Mouse (Mus musculus): ENCODE data around the gene Ntrk3. TPM values are rescaled to one million over a fixed set of nuclear protein-coding genes. Genes with fewer than 3 reads are reported as not detected.
A peak's percentile ranks its signal among the peaks of the same experiment; 100 is the strongest.

The Ntrk3 gene
- polyA plus RNA-seq, 1 experiment from 2014 or later: 2.2 TPM

DNA sequence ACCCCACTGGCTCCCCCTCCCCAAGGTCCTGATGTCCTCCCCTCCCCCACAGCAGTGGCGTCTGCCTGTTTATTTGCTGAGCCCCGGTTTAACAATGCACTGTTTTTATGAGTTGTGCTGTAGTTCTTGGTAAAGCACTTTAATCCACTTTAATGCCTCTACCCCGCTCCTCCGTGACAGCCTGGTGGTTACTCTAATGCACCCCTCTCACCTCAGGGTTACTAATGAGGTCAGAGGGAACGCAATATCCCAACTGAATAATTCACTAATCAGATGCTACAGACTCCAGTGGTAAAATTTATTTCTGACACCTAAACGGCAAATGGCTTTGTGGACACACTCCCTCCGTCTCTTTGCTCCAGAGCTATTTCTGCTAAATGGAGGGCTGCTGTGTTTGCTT is 133.9 kb downstream of the Ntrk3 start:
- no peak for ATAC-seq (replicated peaks; ENCODE audit: insufficient number of reproducible peaks, low FRiP score, low TSS enrichment, low read depth)

DNA sequence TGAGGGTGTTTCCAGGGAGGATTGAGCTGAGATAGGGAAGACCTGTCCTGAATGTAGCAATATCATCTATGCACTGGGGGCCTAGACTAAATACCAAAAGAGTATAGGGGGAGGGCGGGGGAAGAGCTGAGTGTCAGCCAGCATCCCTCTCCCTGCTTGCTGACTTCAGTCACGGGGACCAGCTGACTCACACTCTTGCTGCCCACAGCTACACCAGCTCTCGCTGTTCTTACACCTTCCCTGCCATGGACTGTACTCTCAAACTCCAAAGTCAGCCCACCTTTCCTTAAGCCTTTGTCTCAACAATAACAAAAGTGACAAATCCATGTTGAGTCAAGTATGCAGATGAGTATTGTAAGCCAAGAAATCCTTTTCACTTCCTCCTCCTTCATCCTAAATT is 136.0 kb downstream of the Ntrk3 start:
- DNase-seq (ENCODE audit: low spot score) (no peak), ATAC-seq (replicated peaks; ENCODE audit: insufficient number of reproducible peaks, low FRiP score, low TSS enrichment, low read depth) (no peak)
- Histone ChIP-seq H3K4me2 (ENCODE audit: low read depth, low read length) (no peak overlapping the region), H3K9me3 (replicated peaks; ENCODE audit: control insufficient read depth, low read length) (no peaks in the 10 kb centered on the region), H3K9ac (replicated peaks; ENCODE audit: low read length) (no peak overlapping the region), H3K36me3 (replicated peaks; ENCODE audit: control insufficient read depth, insufficient read depth, low read depth, low read length) (no peaks in the 10 kb centered on the region), H3K4me1 (ENCODE audit: control insufficient read depth, insufficient read depth, low read length) (no peaks in the 10 kb centered on the region), H3K4me3 (ENCODE audit: low read depth, low read length) (no peak overlapping the region), H3K27ac (replicated peaks; ENCODE audit: low read depth, low read length) (no peak overlapping the region), H3K27me3 (ENCODE audit: control insufficient read depth, insufficient read depth, low read length) (peaks cover 7% of the 10 kb centered on the region; the same call in 1 of the 2 replicates)
- 87% methylated on average over 3 of the region's 3 CpGs for WGBS

More for the DNA sequence above, 133.9 kb downstream of the Ntrk3 start:
- Histone ChIP-seq H3K4me2 (ENCODE audit: low read depth, low read length) (no peak overlapping the region), H3K36me3 (replicated peaks; ENCODE audit: control insufficient read depth, insufficient read depth, low read depth, low read length) (no peaks in the 10 kb centered on the region), H3K9me3 (replicated peaks; ENCODE audit: control insufficient read depth, low read length) (no peaks in the 10 kb centered on the region), H3K9ac (replicated peaks; ENCODE audit: low read length) (no peak overlapping the region), H3K4me1 (ENCODE audit: control insufficient read depth, insufficient read depth, low read length) (no peaks in the 10 kb centered on the region), H3K27me3 (ENCODE audit: control insufficient read depth, insufficient read depth, low read length) (no peaks in the 10 kb centered on the region), H3K4me3 (ENCODE audit: low read depth, low read length) (no peak overlapping the region), H3K27ac (replicated peaks; ENCODE audit: low read depth, low read length) (no peak overlapping the region)
- WGBS: 40% methylated on average over 7 of the region's 7 CpGs
- no peak for DNase-seq (ENCODE audit: low spot score)

DNA sequence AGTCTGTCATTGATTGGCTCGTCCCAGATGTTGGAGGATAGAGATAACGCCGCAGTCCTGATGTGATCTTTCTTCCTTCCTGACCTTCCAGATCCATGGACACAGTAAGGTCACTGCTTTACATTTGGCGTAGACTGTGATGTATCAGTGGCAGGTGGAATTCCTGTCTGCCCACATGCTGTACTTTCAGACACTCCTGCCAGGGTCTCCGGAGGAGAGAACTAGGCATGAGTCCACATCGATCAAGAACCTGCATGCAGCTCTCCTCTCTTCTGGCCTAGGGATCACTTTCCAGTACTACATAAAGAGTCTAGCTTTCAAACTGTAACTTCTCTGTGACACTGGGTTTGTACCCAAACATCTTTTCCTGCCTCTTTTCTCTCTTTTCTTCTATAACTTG is 136.9 kb downstream of the Ntrk3 start:
- Histone ChIP-seq H3K27me3 (ENCODE audit: control insufficient read depth, insufficient read depth, low read length) (peaks cover 7% of the 10 kb centered on the region; the same call in 1 of the 2 replicates), H3K4me2 (ENCODE audit: low read depth, low read length) (no peak overlapping the region), H3K9ac (replicated peaks; ENCODE audit: low read length) (no peak overlapping the region), H3K4me3 (ENCODE audit: low read depth, low read length) (no peak overlapping the region), H3K9me3 (replicated peaks; ENCODE audit: control insufficient read depth, low read length) (no peaks in the 10 kb centered on the region), H3K27ac (replicated peaks; ENCODE audit: low read depth, low read length) (no peak overlapping the region), H3K4me1 (ENCODE audit: control insufficient read depth, insufficient read depth, low read length) (no peaks in the 10 kb centered on the region), H3K36me3 (replicated peaks; ENCODE audit: control insufficient read depth, insufficient read depth, low read depth, low read length) (no peaks in the 10 kb centered on the region)
- no peak for DNase-seq (ENCODE audit: low spot score)
- WGBS: 90% methylated on average over 6 of the region's 6 CpGs
- ATAC-seq (replicated peaks; ENCODE audit: insufficient number of reproducible peaks, low FRiP score, low TSS enrichment, low read depth): no peak

DNA sequence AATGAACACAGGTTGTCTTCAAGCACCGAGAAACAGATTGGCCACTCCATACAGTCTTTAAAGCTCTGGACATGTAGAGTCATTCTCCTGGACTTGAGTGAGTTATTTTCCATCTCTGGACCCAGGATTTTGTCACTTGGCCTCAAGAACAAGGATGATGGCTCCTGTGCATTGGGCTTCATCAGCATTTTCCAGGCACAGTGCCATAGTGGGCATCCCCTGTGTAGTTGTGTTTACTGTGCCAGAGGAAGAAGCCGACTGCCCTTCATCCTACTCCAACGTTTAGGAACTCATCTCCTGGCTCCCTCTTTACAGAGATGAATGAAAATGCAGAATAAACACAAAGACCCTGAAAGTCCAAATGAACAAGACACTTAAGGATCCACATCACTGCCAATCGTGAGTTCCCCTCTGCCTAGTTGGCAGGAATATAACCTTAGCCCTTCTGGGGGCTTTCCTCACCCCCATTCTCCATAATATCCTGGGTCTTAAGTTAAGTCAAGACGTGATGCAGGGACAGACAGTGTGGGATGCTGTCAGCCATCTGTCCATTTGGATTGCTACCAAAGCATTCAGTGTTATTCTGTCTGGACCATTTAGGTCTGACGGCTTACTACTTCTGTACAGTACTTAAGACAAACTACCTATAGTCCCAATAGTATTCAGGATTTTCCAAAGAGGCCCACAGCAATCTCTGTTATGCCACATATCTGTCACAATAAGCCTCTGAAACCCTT is 137.7 kb downstream of the Ntrk3 start:
- no peaks in the 10 kb centered on the region for H3K4me1 ChIP-seq (ENCODE audit: control insufficient read depth, insufficient read depth, low read length)
- no peak for DNase-seq (ENCODE audit: low spot score)
- H3K36me3 ChIP-seq (replicated peaks; ENCODE audit: control insufficient read depth, insufficient read depth, low read depth, low read length): no peaks in the 10 kb centered on the region
- H3K9ac ChIP-seq (replicated peaks; ENCODE audit: low read length): no peak overlapping the region
- H3K9me3 ChIP-seq (replicated peaks; ENCODE audit: control insufficient read depth, low read length): no peaks in the 10 kb centered on the region
- no peak overlapping the region for H3K4me2 ChIP-seq (ENCODE audit: low read depth, low read length)
- H3K27me3 ChIP-seq (ENCODE audit: control insufficient read depth, insufficient read depth, low read length): peaks cover 7% of the 10 kb centered on the region; the same call in 1 of the 2 replicates
- WGBS: 84% methylated on average over 6 of the region's 6 CpGs
- ATAC-seq (replicated peaks; ENCODE audit: insufficient number of reproducible peaks, low FRiP score, low TSS enrichment, low read depth): no peak
- H3K27ac ChIP-seq (replicated peaks; ENCODE audit: low read depth, low read length): no peak overlapping the region
- no peak overlapping the region for H3K4me3 ChIP-seq (ENCODE audit: low read depth, low read length)

DNA sequence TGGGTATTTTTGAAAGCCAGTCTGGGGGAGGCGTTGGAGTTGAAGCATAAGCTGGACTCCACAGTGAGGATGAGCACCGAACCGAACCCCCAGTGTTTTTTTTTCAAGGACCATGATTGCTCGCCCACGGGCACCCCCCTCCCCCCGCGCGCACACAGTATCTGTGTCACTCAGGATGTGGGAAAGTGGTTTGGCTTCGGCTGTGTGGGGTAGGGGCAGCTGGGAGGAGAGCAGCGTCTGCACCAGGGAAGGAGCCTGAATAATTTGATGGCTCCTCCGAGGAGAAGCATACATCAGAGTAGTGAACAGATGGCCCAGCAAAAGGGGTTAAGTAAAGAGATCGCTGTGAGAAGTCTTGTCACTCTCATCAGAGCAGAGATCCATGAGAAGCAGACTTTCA is 139.7 kb downstream of the Ntrk3 start:
- no peaks in the 10 kb centered on the region for H3K9me3 ChIP-seq (replicated peaks; ENCODE audit: control insufficient read depth, low read length)
- H3K27ac ChIP-seq (replicated peaks; ENCODE audit: low read depth, low read length): no peak overlapping the region
- DNase-seq (ENCODE audit: low spot score) (no peak), ATAC-seq (replicated peaks; ENCODE audit: insufficient number of reproducible peaks, low FRiP score, low TSS enrichment, low read depth) (no peak)
- H3K4me2 ChIP-seq (ENCODE audit: low read depth, low read length): no peak overlapping the region
- 43% methylated on average over 12 of the region's 12 CpGs for WGBS
- H3K36me3 ChIP-seq (replicated peaks; ENCODE audit: control insufficient read depth, insufficient read depth, low read depth, low read length): no peaks in the 10 kb centered on the region
- H3K4me1 ChIP-seq (ENCODE audit: control insufficient read depth, insufficient read depth, low read length): no peaks in the 10 kb centered on the region
- H3K27me3 ChIP-seq (ENCODE audit: control insufficient read depth, insufficient read depth, low read length): peaks cover 7% of the 10 kb centered on the region; the same call in 1 of the 2 replicates
- no peak overlapping the region for H3K4me3 ChIP-seq (ENCODE audit: low read depth, low read length)
- no peak overlapping the region for H3K9ac ChIP-seq (replicated peaks; ENCODE audit: low read length)

DNA sequence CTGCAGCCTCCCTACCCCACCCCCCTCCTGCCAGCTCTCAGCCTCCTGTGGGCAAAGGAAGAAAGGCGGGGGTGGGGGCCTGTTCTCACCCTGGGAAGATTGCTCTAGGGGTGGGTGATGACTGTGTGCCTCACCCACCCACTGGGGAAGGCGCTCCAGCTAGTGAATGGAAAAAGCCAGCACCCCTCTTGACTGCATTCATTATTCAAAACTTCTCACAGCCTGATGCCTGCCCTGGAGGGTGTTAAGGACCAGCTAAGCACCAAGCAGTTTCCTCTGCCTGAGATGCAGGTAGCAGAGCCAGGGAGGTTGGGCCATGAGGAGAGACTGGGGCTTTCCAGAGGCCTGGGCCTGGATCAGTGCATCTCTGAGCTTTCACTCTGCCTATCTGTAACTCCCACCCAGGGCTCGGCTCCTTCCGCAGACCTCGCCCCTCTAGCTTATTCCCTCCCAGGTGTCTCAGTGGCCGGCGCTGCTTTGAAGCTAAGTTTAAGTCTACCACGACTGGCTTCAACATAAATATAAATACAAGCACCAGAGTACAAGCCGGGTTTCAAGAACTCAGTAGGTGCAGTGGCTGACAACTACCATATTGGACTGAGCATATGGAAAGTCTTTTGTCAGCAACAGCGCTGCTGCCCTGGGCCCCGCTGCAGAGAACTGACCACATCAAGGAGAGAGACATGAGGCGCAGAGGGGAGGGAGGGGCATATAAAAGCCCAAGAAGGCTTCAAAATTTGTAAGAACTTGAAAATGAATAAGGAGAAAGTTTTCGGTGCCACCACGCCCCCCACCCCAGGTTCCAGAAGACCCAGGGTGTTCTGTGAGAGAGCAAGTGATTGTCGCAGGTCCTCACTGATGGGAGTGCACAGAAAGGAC is 140.3 kb downstream of the Ntrk3 start:
- DNase-seq (ENCODE audit: low spot score) (no peak), ATAC-seq (replicated peaks; ENCODE audit: insufficient number of reproducible peaks, low FRiP score, low TSS enrichment, low read depth) (no peak)
- H3K27me3 ChIP-seq (ENCODE audit: control insufficient read depth, insufficient read depth, low read length): peaks cover 7% of the 10 kb centered on the region; the same call in 1 of the 2 replicates
- no peaks in the 10 kb centered on the region for H3K4me1 ChIP-seq (ENCODE audit: control insufficient read depth, insufficient read depth, low read length)
- no peak overlapping the region for H3K9ac ChIP-seq (replicated peaks; ENCODE audit: low read length)
- WGBS: 23% methylated on average over 15 of the region's 15 CpGs
- no peak overlapping the region for H3K4me2 ChIP-seq (ENCODE audit: low read depth, low read length)
- no peaks in the 10 kb centered on the region for H3K9me3 ChIP-seq (replicated peaks; ENCODE audit: control insufficient read depth, low read length)
- H3K36me3 ChIP-seq (replicated peaks; ENCODE audit: control insufficient read depth, insufficient read depth, low read depth, low read length): no peaks in the 10 kb centered on the region
- H3K27ac ChIP-seq (replicated peaks; ENCODE audit: low read depth, low read length): no peak overlapping the region
- H3K4me3 ChIP-seq (ENCODE audit: low read depth, low read length): no peak overlapping the region

DNA sequence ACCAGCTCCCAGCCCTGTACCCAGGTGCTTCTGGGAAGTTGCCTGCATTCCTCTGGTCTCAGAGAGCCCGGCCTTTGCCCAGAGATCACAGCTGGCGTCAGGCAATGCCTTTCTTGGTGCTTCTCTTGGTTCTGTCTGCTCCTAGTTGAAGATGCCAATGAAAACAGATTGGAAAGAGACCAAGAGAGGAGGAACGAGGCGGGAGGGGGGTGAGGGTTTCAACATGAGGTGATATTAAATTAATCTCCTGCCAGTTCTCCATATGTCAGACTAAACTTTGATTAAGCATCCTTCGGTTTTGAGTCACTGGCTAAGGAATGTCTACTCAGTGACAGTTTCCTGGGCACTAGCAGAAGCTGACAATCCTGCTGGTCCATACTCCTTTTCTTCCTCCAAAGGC is 141.3 kb downstream of the Ntrk3 start:
- no peaks in the 10 kb centered on the region for H3K36me3 ChIP-seq (replicated peaks; ENCODE audit: control insufficient read depth, insufficient read depth, low read depth, low read length)
- ATAC-seq (replicated peaks; ENCODE audit: insufficient number of reproducible peaks, low FRiP score, low TSS enrichment, low read depth): no peak
- H3K9ac ChIP-seq (replicated peaks; ENCODE audit: low read length): no peak overlapping the region
- peaks cover 7% of the 10 kb centered on the region; the same call in 1 of the 2 replicates for H3K27me3 ChIP-seq (ENCODE audit: control insufficient read depth, insufficient read depth, low read length)
- H3K27ac ChIP-seq (replicated peaks; ENCODE audit: low read depth, low read length): no peak overlapping the region
- H3K4me1 ChIP-seq (ENCODE audit: control insufficient read depth, insufficient read depth, low read length): no peaks in the 10 kb centered on the region
- H3K4me2 ChIP-seq (ENCODE audit: low read depth, low read length): no peak overlapping the region
- no peak for DNase-seq (ENCODE audit: low spot score)
- no peak overlapping the region for H3K4me3 ChIP-seq (ENCODE audit: low read depth, low read length)
- H3K9me3 ChIP-seq (replicated peaks; ENCODE audit: control insufficient read depth, low read length): no peaks in the 10 kb centered on the region
- 55% methylated on average over 5 of the region's 5 CpGs for WGBS

DNA sequence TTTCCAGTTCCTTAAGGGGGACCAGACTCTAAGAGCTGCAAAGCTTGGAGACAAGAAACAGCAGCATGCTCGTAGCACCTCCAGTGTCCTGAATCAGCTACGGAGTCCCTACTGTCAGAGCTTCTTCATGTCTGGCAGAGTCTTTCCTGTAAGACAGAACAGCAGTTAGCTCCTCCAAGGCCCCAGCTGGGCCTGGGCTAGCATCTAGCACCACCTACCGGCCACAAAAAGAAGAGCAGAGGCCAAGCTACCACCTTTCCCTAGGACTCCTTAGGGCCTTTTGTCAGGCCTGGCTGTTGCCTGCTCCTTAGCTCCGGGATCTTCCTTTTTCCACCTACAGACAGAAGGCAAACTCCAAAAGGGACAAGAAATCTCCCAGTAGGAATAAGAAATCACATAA is 141.9 kb downstream of the Ntrk3 start:
- Histone ChIP-seq H3K9me3 (replicated peaks; ENCODE audit: control insufficient read depth, low read length) (no peaks in the 10 kb centered on the region), H3K4me1 (ENCODE audit: control insufficient read depth, insufficient read depth, low read length) (no peaks in the 10 kb centered on the region), H3K4me3 (ENCODE audit: low read depth, low read length) (no peak overlapping the region), H3K27me3 (ENCODE audit: control insufficient read depth, insufficient read depth, low read length) (peaks cover 7% of the 10 kb centered on the region; the same call in 1 of the 2 replicates), H3K4me2 (ENCODE audit: low read depth, low read length) (no peak overlapping the region), H3K27ac (replicated peaks; ENCODE audit: low read depth, low read length) (no peak overlapping the region), H3K9ac (replicated peaks; ENCODE audit: low read length) (no peak overlapping the region), H3K36me3 (replicated peaks; ENCODE audit: control insufficient read depth, insufficient read depth, low read depth, low read length) (no peaks in the 10 kb centered on the region)
- WGBS: 4% methylated on average over 4 of the region's 4 CpGs
- ATAC-seq (replicated peaks; ENCODE audit: insufficient number of reproducible peaks, low FRiP score, low TSS enrichment, low read depth) (0 out of 2 replicates have a peak, but pooled peaks have one; percentile 26), DNase-seq (ENCODE audit: low spot score) (peak; percentile 82)

All from embryonic facial prominence, embryonic 11.5 days (tissue).